Mouse (Mus musculus) olfactory bulb, adult 2 months (tissue): ENCODE data around the gene Lsamp. TPM values are rescaled to one million over a fixed set of nuclear protein-coding genes. Genes with fewer than 3 reads are reported as not detected.
"Not testable (repeated sequence)": the region's sequence is repeated elsewhere in the genome, so short reads cannot be mapped to it uniquely, and the experiment has no call there.

Experiments
- H3K27ac ChIP-seq: fragments of 200-500 bp; 2 replicates; pipeline ENCODE4 v1.5.1; 2012; ENCODE audit warnings: low read depth, low read length; ENCODE audit not compliant: insufficient read depth
- H3K4me1 ChIP-seq: fragments of 200-500 bp; 2 replicates; pipeline ENCODE4 v1.6.1; 2012; ENCODE audit warnings: low read length; ENCODE audit not compliant: control insufficient read depth, insufficient read depth
- H3K4me3 ChIP-seq: fragments of 200-500 bp; 2 replicates; pipeline ENCODE4 v1.5.1; 2012; ENCODE audit warnings: mild to moderate bottlenecking, low read depth, low read length, moderate library complexity; ENCODE audit not compliant: insufficient read depth
- CTCF ChIP-seq: fragments of 200-500 bp; IDR thresholded peaks from 2 replicates; pipeline ENCODE4 v1.5.1; 2012; ENCODE audit warnings: low read depth, mild to moderate bottlenecking, low read length, moderate library complexity; ENCODE audit not compliant: insufficient read depth
- POLR2A ChIP-seq: fragments of 200-500 bp; IDR thresholded peaks from 2 replicates; pipeline ENCODE4 v1.6.1; 2012; ENCODE audit warnings: mild to moderate bottlenecking, low read depth, low read length, moderate library complexity; ENCODE audit not compliant: insufficient read depth
- WGBS: fragments of 180-500 bp; shearing (Covaris S2); methylation state at CpG from one replicate; pipeline ENCODE4 v1.1.7; 2018; 5-methylcytosine and 5-hydroxymethylcytosine counted together
- polyA plus RNA-seq: library from polyadenylated mRNA; stranded (reverse); fragments of >200 nt; gene quantifications from 2 replicates; pipeline ENCODE4 v1.2.4, GENCODE M21; 2012; ENCODE audit warnings: low replicate concordance; ENCODE audit not compliant: missing spikeins, insufficient read depth, insufficient read length

The Lsamp gene
- polyA plus RNA-seq, 1 experiment: 34.4 TPM

- Histone ChIP-seq H3K4me1 (no peaks in the 10 kb centered on the region), H3K27ac (no peak overlapping the region), H3K4me3 (no peak overlapping the region)
- WGBS: 81% methylated on average over 3 of the region's 3 CpGs
- no peak for TF ChIP-seq POLR2A
- TF ChIP-seq CTCF: no peak
Observed at GRCm38 (mm10) chr16:40582076-40582475, 597.9 kb downstream of the Lsamp start.

GRCm38 (mm10) chr16:40593161-40593560 is 609.0 kb downstream of the Lsamp start:
- no peak for TF ChIP-seq POLR2A
- TF ChIP-seq CTCF: no peak
- no peaks in the 10 kb centered on the region for H3K4me1 ChIP-seq
- H3K4me3 ChIP-seq: no peak overlapping the region
- 88% methylated on average over 6 of the region's 6 CpGs for WGBS
- H3K27ac ChIP-seq: no peak overlapping the region

- H3K27ac ChIP-seq: no peak overlapping the region
- no peak overlapping the region for H3K4me3 ChIP-seq
- TF ChIP-seq CTCF (no peak), POLR2A (no peak)
- 58% methylated on average over 4 of the region's 4 CpGs for WGBS
- H3K4me1 ChIP-seq: peaks cover 2% of the 10 kb centered on the region; the same call in 1 of the 2 replicates
Observed at GRCm38 (mm10) chr16:40601431-40602387, 617.5 kb downstream of the Lsamp start.

GRCm38 (mm10) chr16:40607509-40607908 is 623.3 kb downstream of the Lsamp start:
- Histone ChIP-seq H3K4me3 (no peak overlapping the region), H3K27ac (no peak overlapping the region), H3K4me1 (no peaks in the 10 kb centered on the region)
- TF ChIP-seq POLR2A (no peak), CTCF (no peak)
- WGBS: 95% methylated on average over 3 of the region's 3 CpGs

GRCm38 (mm10) chr16:40616697-40617096 is 632.5 kb downstream of the Lsamp start:
- H3K27ac ChIP-seq, H3K4me1 ChIP-seq, H3K4me3 ChIP-seq: not testable (repeated sequence)
- 33% methylated on average over 1 of the region's 1 CpGs for WGBS

- not testable (repeated sequence) for H3K4me1 ChIP-seq, H3K4me3 ChIP-seq, H3K27ac ChIP-seq
- 72% methylated on average over 7 of the region's 7 CpGs for WGBS
Observed at GRCm38 (mm10) chr16:40621086-40621485, 636.9 kb downstream of the Lsamp start.

- no peaks in the 10 kb centered on the region for H3K4me1 ChIP-seq
- H3K27ac ChIP-seq: no peak overlapping the region
- TF ChIP-seq POLR2A: no peak
- H3K4me3 ChIP-seq: no peak overlapping the region
- WGBS: 92% methylated on average over 5 of the region's 5 CpGs
Observed at GRCm38 (mm10) chr16:40627159-40627558, 643.0 kb downstream of the Lsamp start.

- H3K4me1 ChIP-seq: no peaks in the 10 kb centered on the region
- WGBS: 55% methylated on average over 3 of the region's 3 CpGs
- no peak overlapping the region for H3K27ac ChIP-seq
- TF ChIP-seq CTCF (no peak), POLR2A (no peak)
- no peak overlapping the region for H3K4me3 ChIP-seq
Observed at GRCm38 (mm10) chr16:40639621-40640371, 655.6 kb downstream of the Lsamp start.

GRCm38 (mm10) chr16:40652800-40653199 is 668.6 kb downstream of the Lsamp start:
- TF ChIP-seq POLR2A (no peak), CTCF (no peak)
- no peak overlapping the region for H3K4me3 ChIP-seq
- H3K4me1 ChIP-seq: no peaks in the 10 kb centered on the region
- WGBS: 52% methylated on average over 5 of the region's 5 CpGs
- H3K27ac ChIP-seq: no peak overlapping the region

GRCm38 (mm10) chr16:40653508-40653907 is 669.3 kb downstream of the Lsamp start:
- 75% methylated on average over 1 of the region's 1 CpGs for WGBS
- Histone ChIP-seq H3K4me3 (no peak overlapping the region), H3K4me1 (no peaks in the 10 kb centered on the region), H3K27ac (no peak overlapping the region)
- TF ChIP-seq CTCF (no peak), POLR2A (no peak)
